8 mouse cellular contexts compared by ENCODE assay signal in the genomic region with DNA sequence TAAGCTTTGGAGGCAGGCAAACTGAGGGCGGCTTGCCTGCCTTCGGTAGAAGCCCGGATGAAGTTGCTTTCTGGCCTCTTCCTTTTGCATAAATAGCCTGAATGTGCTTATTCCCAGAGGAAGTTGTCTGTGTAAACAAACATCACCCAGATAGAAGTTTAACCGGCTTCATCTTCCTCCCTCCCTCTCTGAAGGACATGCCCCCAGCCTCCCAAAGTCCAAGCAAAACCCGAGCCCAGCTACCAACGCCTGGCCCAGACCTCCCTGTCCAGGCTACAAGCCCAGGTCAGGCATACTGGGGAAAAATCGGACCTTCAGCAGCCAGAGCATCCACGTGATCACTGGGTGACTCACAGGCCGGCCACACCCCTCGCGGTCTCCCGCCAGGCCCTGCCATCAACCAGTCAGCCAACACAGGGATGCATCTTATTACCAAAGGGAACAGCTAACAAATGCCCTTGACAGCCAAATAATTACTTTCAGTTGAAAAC. TPM values are rescaled to one million over a fixed set of nuclear protein-coding genes. Genes with fewer than 3 reads are reported as not detected.
DNase-seq lines count a peak whose midpoint lies in the region; ATAC-seq and TF ChIP-seq lines count a peak whose summit lies in the region.

No protein-coding gene starts in this region.

- no peak for TF ChIP-seq POLR2A in bone marrow macrophage, adult 2 months (IDR thresholded peaks at IDR 0.05; ENCODE audit: borderline replicate concordance, low read depth, low read length)

- peak; percentile 82 for DNase-seq in CD4-positive helper T cell, adult 2 months (ENCODE audit: low read depth, low spot score)
- DNase-seq in heart, postnatal 0 days (ENCODE audit: low spot score), result peak; percentile 93
- DNase-seq in layer of hippocampus, adult 11-12 months (ENCODE audit: low spot score), result peak; percentile 86
- peak; percentile 93 to 95 for DNase-seq in lung, adult 18-20 months
- peak; percentile 87 for DNase-seq in testis, postnatal 10 days (ENCODE audit: low spot score)

- peak overlapping the region; percentile 41 for H3K9ac ChIP-seq in forebrain, embryonic 12.5 days
- no peak overlapping the region; the same call in 1 of the 2 replicates for H3K9ac ChIP-seq in heart, postnatal 0 days (replicated peaks; ENCODE audit: low read depth, low read length)
- peak overlapping the region; percentile 61 for H3K9ac ChIP-seq in neural tube, embryonic 13.5 days

- H3K4me2 ChIP-seq in forebrain, embryonic 12.5 days, result peak overlapping the region; percentile 47
- peak overlapping the region; percentile 40 for H3K4me2 ChIP-seq in heart, postnatal 0 days (ENCODE audit: low read depth, low read length)
- peak overlapping the region; percentile 51 for H3K4me2 ChIP-seq in neural tube, embryonic 13.5 days

- TF ChIP-seq EP300 in heart, postnatal 0 days (IDR thresholded peaks at IDR 0.05; ENCODE audit: low read depth), result peak; percentile 85; the same call in 1 of the 2 replicates

- peak overlapping the region; percentile 60 for H3K4me3 ChIP-seq in bone marrow macrophage, adult 2 months (ENCODE audit: insufficient read depth, low read length)
- peak overlapping the region; percentile 18 for H3K4me3 ChIP-seq in forebrain, embryonic 12.5 days (replicated peaks)
- H3K4me3 ChIP-seq in heart, postnatal 0 days (ENCODE audit: low read depth, low read length), result peak overlapping the region; percentile 8; the same call in 1 of the 2 replicates
- H3K4me3 ChIP-seq in neural tube, embryonic 13.5 days, result peak overlapping the region; percentile 27

- no peak for ATAC-seq in forebrain, embryonic 12.5 days (ENCODE audit: low FRiP score)
- ATAC-seq in heart, postnatal 0 days (ENCODE audit: insufficient read depth, low read depth), result peak; percentile 19; the same call in 1 of the 2 replicates
- ATAC-seq in neural tube, embryonic 13.5 days (ENCODE audit: low read depth), result no peak

- no peak for TF ChIP-seq CTCF in bone marrow macrophage, adult 2 months (IDR thresholded peaks at IDR 0.05; ENCODE audit: low read depth, low read length)
- no peak for TF ChIP-seq CTCF in heart, postnatal 0 days (IDR thresholded peaks at IDR 0.05; ENCODE audit: low read depth)

- 8% methylated on average over 12 of the region's 12 CpGs for WGBS in forebrain, embryonic 12.5 days
- WGBS in heart, postnatal 0 days, result 6% methylated on average over 12 of the region's 12 CpGs
- 2% methylated on average over 12 of the region's 12 CpGs for WGBS in neural tube, embryonic 13.5 days

- H3K4me1 ChIP-seq in bone marrow macrophage, adult 2 months (ENCODE audit: control insufficient read depth, insufficient read depth, low read length), result peaks cover 7% of the 10 kb centered on the region
- H3K4me1 ChIP-seq in forebrain, embryonic 12.5 days, result peaks cover 48% of the 10 kb centered on the region
- peaks cover 9% of the 10 kb centered on the region for H3K4me1 ChIP-seq in heart, postnatal 0 days (ENCODE audit: control insufficient read depth, insufficient read depth)
- H3K4me1 ChIP-seq in neural tube, embryonic 13.5 days (replicated peaks), result peaks cover 57% of the 10 kb centered on the region

- H3K27me3 ChIP-seq in forebrain, embryonic 12.5 days, result peaks cover 5% of the 10 kb centered on the region; the same call in 1 of the 2 replicates
- H3K27me3 ChIP-seq in heart, postnatal 0 days (ENCODE audit: control insufficient read depth, insufficient read depth, low read length), result no peaks in the 10 kb centered on the region
- H3K27me3 ChIP-seq in neural tube, embryonic 13.5 days, result peaks cover 31% of the 10 kb centered on the region

- peak overlapping the region; percentile 99 for H3K27ac ChIP-seq in bone marrow macrophage, adult 2 months (ENCODE audit: insufficient read depth, low read depth, low read length)
- H3K27ac ChIP-seq in forebrain, embryonic 12.5 days, result peak overlapping the region; percentile 56; the same call in 1 of the 2 replicates
- peak overlapping the region; percentile 73 for H3K27ac ChIP-seq in heart, postnatal 0 days (ENCODE audit: low read depth)
- peak overlapping the region; percentile 78 for H3K27ac ChIP-seq in neural tube, embryonic 13.5 days (replicated peaks)

- H3K36me3 ChIP-seq in forebrain, embryonic 12.5 days (replicated peaks), result peaks cover 7% of the 10 kb centered on the region; the same call in 1 of the 2 replicates
- H3K36me3 ChIP-seq in heart, postnatal 0 days (replicated peaks; ENCODE audit: control insufficient read depth, insufficient read depth, low read length), result peaks cover 16% of the 10 kb centered on the region
- no peaks in the 10 kb centered on the region for H3K36me3 ChIP-seq in neural tube, embryonic 13.5 days

- H3K9me3 ChIP-seq in forebrain, embryonic 12.5 days, result no peaks in the 10 kb centered on the region
- no peaks in the 10 kb centered on the region for H3K9me3 ChIP-seq in heart, postnatal 0 days (replicated peaks; ENCODE audit: control insufficient read depth, low read length)
- H3K9me3 ChIP-seq in neural tube, embryonic 13.5 days, result no peaks in the 10 kb centered on the region

RNA-seq across cellular contexts. Expression of a gene that starts 4.4 kb away (rescaled TPM):
- polyA plus RNA-seq in bone marrow macrophage, adult 2 months (2012; ENCODE audit: insufficient read depth, insufficient read length, missing spikeins), result 317 and 318 TPM in 2 replicates
- 9.7 and 10.6 TPM in 2 replicates for polyA plus RNA-seq in forebrain, embryonic 12.5 days (2016; fragmentation: Nextera tagmentation; extraction: Ambion mirVana)
- total RNA-seq in heart, postnatal 0 days (2014; rRNA removed; ENCODE audit: low replicate concordance), result 14.0 and 15.0 TPM in 2 replicates
- 4.5 and 4.7 TPM in 2 replicates for polyA plus RNA-seq in heart, postnatal 0 days (2015; fragmentation: Nextera tagmentation; extraction: Ambion mirVana)
- polyA plus RNA-seq in neural tube, embryonic 13.5 days (2015; fragmentation: Nextera tagmentation; extraction: Ambion mirVana), result 7.0 and 9.0 TPM in 2 replicates

Comparison
In these comparisons a context has a peak if more than half of its experiments do, and no peak if none do; other contexts are left out.
1. H3K4me3 ChIP-seq: peak in every context shown above with its lines; median percentile 60 in bone marrow macrophage, adult 2 months; 27 in neural tube, embryonic 13.5 days; 18 in forebrain, embryonic 12.5 days; 8 in heart, postnatal 0 days.
2. RNA of a gene that starts 4.4 kb away (polyA plus RNA-seq): 317 to 318 TPM in bone marrow macrophage, adult 2 months; 9.7 to 10.6 TPM in forebrain, embryonic 12.5 days, 7.0 to 9.0 TPM in neural tube, embryonic 13.5 days and 4.5 to 4.7 TPM in heart, postnatal 0 days; every median in the first group is over 10 times any median in the second.
3. Peak in every context shown above with its lines, with median percentiles within 50 percentile points of each other: DNase-seq, H3K27ac ChIP-seq and H3K4me2 ChIP-seq.